Mouse (Mus musculus): Measurements from ENCODE around the gene Traf5.

The Traf5 gene

DNA sequence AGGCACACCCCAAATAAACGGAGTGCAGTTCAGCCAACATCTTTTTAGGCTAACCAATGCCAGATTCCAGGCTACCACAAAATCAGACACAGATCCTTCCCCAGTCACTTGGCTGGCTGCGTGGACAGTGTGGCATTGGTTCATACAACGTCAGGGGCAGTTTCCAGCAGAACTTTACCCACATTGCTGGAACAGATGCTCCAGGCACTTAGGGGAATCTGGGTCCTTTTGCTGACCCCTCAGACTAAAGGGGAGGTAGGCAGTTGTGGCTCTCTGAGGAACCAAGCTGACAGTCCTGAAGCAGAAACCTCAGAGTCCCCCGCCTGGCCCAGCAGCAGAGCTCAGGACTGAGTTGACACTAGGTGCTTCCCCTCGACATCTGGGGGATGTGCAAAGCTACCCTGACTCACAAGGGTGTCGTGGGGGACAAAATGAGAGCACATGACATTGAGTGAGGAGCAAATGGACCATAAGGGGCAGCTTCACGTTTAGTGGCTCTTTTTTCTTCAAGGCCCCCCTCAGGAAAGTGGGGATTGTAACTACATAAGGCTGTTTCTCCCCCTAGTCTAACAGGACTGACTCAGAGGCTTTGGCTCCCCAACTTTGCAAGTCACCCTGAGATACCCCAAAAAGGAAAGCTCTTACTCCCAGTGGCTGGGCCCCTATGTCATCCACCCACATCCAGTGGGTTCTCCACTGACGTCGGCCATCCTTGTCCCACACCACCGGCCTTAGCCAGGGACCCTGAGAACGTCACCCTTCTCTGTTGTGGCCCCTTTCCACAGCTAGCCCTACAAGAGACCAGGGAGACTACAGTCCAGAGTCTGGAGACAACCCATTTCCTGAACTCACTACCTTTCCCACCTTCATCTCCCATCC, 1.4 kb downstream of the Traf5 start:
- DNase-seq, result no peak

DNA sequence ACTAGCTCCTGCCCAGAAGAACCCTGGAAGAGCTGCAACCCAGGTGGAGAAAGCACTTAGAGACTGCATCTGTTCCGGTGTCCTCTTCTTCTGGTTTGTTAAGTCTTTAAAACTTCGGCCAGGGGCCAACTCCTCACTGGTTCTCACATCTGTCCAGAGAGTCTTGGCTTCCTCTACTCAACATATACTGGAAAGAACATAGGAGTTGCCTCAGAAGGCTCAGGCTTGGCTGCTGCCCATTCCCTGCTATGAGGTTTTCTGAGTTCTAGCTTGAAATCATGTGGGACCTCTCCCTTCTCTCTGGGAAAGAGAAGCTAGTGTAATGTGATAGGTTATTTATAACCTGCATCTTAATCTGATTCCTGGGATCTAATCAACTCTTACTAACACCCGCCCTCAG, 2.1 kb downstream of the Traf5 start:
- no peak for DNase-seq

DNA sequence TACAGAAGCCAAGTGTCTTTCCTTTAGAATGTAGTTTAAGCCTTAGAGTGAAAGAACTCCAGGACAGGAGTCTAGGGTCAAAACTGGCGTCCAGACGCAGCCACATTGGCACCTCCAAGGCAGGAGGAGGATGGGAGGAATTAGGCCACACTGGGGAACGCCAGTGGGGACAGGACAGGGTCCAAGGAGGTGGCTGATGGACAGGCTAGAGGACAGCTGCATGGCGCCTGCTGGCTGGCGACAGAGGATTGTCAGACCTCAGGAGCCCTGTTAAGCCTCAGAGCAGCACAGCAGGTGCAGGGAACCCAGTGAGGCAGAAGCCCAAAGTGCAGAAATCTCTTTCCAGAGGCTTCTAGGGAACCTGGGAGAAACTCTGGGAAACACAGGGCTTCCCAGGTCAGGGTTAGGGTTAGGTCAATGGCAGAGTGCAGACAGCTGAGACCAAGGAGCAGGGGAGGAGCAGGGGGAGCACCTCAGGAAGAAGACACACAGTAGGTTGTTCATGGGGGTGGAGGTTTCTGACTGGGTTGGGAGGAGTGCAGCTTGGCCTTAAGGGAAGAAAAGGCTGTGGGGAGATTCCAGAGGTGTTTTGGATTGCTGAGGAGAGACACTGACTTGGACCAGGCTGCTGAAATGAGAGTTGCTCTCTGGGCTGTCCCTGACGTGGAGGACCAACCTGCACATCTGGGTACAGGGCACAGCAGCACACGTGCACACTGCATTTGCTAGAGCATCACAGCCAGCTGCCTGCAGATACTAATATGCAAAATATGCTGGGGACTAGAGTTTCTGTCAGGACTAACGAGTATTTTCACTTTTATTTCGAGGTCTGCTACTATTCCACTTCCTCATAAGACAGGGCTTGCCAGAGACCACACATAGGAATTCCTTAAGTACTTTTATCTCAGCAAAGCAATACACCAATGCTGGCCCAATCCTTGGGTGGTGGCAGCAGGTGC, 2.9 kb downstream of the Traf5 start:
- DNase-seq, result no peak

DNA sequence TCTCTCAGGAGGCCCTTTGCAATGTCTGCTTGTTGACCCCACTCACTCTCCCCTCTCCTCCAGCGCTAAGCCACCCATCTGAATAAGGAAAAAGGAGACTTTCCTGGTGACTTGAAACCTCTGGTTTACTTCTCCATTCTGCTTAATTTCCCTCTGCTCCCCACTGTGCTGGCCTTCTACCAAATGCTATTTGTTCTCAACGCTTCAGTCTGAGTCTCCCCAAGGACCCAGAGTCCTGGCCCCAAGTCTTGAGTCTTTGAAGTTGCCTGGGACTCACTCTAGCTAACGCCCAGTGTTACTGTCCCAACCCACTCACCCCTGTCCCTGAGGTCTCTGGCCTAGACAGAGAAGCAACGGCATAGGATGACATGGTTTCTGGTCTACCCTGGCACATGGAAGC, 4.3 kb downstream of the Traf5 start:
- DNase-seq, result no peak

DNA sequence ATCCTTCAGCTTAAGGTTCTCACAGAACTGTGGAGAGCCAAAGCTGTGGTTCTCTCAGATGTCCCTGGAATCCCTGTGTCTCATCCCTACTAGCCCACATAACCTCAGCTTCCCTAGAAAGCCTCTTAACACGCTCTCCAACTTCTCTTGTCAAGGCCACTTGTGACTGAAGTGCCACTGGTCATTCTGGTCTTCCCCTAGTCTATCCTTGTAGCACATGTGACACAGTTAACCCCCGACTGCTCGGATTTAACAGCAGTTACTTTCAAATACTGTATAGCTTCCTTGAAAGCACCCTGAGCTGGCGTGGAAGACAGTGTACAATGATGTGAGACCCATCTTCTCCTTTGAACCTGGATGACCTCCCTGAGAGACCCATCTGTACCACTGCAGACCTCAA, 5.3 kb downstream of the Traf5 start:
- peak; percentile 77 for DNase-seq

DNA sequence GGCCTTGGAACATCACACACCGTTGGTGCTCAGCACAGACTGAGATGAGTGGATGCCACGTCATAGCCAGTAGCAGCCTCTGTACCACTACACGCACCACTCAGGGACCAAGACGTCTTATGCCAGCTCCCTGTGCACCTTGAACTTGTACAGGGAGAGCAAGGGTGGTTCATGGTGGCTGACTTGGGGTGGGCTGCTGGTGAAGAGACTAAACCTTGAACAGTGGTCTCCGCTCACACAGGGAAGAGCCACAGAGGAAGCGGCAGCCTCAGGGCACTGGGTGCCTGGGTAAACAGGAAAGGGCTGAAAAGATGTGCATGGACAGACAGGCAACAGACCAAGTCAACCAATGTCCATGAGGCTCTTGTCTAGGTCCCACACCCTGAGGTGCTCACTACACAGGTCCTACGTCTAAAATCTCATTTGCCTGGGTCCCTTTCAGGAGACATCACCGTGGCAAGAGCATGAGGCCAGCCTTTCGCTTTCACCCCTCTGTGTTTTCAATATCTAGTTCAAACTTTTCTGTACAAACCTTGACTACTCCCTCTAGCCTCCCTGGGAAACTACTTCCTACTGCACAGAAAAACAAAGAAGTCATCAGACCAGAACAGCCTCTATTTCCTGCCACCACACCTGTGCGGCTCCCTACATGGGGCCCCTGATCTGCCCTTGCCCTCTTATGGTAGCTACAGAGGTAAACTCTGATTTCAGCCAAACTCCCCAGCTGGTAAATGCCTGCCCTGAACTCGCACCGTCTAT, 5.9 kb downstream of the Traf5 start:
- no peak for DNase-seq

DNA sequence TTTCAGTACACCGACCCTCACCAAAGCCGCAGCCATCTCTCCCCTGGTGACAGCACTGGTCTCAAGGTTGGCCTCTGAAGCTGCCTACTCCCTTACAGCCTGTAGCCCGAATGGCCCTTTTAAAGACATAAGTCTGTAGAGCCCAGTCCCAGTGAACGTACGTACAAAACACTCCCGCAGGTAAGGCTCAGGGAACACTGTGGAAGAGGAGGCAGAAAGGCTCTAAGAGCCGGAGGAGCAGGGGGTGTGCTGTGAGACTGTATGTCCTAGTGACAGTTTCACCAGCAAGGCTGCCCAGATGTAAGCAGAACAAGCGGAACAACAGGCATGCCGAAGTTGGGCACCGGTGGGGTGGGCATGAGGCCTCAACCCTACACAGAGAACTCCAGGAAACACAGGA, 7.1 kb downstream of the Traf5 start:
- DNase-seq, result no peak

DNA sequence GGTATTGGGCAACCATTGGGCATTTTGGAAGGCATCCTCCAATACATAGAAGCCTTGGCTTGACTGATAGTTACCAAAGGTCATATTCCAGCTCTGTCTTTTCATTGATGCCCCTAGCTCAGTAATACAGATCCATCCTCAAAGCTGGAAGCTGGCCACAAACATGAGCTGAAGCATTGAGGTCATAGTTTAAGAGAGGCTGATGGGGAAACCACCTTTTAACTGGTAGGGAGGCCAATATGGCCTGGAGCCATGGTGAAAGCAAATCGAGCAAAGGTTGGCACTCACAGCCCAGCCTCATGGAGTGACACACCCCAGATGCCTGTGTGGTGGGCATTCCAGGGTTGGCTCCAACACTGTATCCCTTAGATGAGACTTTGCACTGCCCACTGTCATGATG, 9.7 kb downstream of the Traf5 start:
- no peak for DNase-seq

DNA sequence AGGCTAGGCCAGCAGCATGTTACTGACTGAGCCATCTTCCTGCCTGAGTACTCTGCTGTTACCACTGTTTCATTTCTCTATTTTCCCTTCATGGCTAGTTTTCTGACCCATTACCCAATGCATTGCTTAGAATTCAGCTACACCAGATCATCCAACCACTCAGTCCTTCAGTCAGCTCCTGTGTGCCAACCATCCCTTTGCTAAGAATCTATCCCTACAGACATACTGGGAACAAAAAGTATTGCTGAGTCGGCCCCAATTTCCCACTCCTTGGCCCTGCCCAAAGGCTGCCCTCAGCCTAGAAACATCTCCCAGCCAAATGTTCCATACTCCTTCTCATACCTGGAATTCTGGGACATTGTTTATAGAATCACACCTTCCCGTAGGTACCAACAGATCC, 11.2 kb downstream of the Traf5 start:
- no peak for DNase-seq

DNA sequence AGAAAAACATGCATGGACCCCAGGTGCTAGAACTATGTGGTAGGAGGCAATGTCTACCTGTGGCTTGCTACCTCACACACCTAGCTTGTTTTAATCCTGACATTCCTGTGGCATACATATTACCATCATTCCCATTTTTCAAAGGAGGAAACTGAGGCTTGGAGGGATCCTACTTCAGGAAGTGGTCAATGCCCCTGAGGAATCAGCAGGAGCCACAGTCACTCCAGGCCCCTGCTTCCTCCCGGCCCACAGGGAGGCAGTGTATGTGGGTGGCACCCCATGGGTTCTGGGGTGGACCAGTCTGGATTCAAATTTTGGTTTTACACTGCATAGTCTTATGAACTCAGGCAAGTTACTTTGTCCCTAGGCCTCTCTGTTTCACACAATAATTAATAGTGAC, 13.2 kb downstream of the Traf5 start:
- no peak for DNase-seq

DNA sequence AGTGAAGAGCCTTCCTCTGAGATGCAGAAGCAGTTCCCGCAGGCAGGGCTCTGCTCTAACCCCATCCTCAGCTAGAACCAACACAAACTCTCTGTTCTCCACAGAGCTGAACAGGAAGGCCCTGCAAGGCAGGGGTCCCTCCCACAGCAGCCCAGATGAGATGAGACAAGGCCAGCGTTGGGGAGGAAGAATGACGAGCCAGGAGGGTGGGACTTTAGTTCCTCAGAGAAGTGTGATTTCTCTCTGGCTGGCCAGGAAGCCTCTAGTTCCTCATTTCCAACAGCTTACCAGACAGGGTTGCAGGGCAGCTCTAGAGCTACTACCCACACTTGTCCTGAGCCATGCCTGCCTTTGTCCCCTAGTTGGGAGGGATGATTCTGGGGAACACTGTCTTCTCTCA, 14.0 kb downstream of the Traf5 start:
- peak; percentile 90 for DNase-seq

DNA sequence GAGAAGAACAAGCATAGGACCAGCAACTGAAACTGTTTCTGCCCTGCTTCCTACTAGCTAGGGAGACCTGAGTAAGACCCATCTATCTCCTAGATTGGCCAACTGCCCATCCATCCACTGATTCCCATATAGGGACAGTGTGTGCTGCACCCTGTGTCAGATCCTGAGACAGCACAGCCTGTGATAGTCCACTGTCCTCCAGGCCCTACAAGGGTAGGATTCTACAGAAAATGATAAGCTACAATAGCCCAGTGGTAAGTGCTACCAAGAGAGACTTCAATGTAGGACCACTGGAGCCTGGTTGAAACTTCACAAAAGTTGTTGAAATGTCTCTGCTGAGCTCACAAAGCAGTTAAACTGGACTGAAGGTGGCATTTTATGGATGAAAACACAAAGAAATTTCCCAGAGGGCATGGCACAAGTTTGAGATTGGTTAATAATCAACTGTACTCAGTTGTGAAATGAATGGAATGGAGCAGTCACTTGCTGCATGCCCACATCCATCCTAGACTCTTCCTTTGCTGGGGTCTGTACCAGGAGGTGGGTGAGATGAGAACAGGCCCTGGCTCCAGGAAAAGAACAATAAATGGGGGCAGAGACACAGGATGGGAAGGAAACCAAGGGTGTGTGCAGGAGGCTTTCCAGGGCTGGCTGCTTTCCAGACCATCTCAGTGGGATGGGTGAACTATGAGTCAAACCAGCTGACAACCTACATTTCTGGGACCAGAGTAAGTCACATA, 15.4 kb downstream of the Traf5 start:
- DNase-seq, result peak; percentile 79

DNA sequence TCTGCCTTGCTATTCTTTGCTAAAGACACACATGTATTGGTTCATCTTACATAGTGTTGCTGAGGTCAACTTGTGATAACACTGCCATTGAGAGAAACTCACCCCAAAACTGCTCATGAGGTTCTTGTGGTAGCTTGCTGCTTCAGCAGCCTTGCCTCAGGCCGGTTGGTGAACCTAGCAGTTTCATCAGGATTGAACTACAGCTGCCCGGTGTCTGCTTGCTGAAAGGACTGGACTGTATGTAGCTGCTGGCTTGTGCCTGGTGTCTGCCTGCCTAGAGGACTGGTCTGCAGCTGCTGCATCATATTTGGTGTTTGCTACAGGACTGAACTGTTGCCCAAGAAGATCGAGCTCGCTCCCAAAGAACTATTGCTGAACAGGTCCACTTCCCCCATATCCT, 16.3 kb downstream of the Traf5 start:
- no peak for DNase-seq

DNA sequence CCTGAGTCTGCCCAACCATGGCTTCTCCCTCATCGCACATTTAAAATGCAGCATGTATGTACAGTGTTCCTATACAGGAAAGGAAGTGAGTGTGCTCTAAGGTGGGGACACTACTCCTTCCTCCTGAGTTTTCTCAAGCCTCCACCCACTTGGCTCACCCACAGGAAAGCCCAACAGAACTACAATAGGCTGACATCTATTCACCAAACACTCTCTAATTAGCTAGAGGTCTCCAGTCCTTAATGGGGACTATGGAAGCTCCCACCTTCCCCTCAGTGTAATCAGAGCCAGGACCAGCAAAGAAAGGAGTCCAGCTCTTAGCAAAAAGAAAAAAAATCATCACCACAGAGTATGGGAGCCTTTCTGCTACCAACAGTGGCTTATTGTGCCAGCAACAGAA, 17.5 kb downstream of the Traf5 start:
- DNase-seq, result peak; percentile 52

DNA sequence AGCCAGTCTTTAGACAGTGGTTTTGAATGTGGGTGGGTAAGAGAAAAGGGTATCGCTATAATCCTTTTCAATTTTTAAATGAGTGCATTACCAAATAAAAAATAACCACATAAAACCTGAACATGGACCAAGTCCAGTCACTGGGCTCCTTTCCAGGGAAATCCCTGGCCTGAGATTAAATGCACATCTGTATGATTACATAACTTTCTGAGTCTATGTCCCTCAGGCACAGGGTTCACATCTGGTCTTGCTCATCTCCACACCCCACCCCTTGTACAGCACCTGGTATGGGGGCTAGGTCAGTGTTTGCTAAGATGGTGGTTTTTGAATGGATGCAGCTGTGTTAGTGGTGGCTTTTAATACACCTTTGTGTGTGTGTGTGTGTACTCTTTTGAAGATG, 19.9 kb downstream of the Traf5 start:
- DNase-seq, result no peak

DNA sequence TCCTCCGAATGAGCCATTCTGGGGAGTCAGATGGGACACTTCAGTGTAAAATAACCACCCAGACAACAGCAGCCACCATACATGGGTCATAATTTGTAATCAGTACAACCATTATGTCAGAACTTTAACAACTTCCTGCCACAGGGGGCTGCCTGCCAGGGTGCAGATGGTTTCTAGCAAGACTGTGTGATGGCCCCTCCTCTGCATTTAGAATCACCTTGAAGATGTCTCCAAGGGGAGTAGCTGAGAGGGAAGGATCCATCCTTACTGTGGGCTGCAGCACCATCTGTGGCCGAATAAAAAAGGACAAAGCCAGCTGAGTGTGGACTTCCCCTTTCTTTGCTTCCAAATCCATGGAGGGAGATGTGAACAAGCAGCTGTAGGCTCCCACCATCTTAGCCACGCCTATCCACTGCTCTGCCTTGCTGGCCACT, 21.7 kb downstream of the Traf5 start:
- no peak for DNase-seq

DNA sequence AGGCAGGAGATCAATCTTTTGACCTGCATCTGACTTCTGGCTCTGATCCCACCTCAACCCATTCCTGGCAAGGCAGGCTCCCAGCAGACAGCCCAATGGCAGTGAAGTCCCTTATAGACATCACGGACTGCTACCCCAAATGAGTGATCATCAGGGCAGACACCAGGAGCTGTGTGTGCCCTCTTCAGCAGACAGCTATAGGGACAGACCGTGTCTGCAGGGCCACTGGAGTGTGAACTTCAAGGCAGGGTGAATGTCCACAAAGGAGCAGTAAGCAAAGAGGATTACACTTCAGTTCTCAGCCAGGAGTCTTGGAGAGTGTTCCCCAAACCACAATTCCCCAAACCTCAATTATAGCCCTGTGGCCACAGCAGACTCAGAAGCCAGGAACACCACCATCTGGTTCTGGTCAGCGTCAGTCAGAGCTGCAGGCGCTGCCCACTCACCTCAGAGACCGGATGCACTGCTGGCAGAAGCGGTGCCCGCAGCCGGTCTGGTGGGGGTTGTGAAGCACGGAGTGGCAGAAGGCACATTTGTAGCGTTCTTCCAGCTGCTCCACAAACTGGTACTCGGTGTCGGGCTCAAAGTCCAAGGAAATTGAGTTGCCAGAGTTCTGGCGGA, 22.3 kb downstream of the Traf5 start:
- peak; percentile 56 for DNase-seq

DNA sequence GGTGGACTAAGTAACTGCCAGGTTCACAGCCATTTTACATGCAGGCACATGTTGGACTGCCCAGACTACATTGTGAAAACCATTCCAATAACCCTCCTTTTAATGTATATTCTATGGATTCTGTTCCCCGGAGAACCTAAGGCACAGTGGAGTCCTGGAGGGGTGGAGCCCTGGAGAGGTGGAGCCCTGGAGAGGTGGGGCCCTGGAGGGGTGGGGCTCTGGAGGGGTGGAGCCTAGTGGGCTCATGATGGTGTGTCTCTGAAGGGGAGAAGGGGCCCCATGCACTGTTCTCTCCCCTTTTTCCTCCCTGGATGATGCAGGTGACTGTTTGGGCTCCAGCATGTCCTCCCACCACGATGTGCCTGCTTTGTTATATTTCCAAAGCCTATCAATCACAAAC, 24.2 kb downstream of the Traf5 start:
- no peak for DNase-seq

DNA sequence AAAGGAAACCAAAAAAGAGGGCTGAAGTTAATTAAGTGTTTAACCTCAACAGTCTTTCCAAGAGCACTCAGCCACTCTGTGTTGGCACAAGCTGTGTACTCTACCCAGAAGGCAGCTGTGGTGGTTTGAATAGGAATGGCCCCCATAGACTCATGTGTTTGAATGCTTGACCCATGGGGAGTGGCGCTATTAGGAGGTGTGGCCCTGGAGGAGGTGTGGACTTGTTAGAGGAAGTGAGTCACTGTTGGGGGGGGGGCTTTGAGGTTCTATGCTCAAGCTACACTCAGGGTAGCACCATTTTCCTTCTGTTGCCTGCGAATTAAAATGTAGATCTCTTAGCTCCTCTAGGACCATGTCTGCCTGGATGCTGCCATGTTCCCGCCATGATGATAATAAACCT, 25.4 kb downstream of the Traf5 start:
- no peak for DNase-seq

DNA sequence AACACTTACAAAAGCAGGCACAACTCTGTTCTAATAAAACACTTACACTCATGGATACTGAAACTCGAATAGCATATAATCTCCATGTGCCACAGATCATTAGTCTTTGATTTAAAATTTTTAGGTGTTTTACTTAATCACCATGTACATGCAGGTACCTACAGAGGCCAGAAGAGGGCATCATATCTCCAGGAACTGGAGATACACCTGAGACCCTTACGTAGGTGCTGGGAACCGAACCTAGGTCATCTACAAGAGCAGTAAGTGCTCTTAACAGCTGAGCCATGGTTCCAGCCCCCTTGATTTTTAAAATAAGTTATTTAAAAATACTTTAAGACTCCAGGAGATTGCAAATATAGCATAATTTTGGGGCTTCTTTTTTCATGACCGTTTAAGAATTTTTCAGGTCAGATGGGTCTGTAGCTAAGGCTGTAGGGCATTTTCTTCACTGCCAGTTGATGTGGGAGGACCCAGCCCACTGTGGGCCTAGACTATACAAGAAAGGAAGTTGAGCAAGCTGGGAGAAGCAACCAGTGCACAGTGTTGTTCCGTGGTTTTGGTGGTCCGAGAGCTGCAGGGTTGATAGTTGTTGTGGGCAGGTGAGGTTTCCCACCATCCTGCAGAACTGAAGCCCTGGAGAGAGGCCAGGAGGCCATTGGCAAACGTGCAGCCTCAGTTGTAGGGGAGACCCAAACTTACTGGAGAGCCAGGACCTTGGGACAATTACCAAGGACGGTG, 29.0 kb downstream of the Traf5 start:
- no peak for DNase-seq

DNA sequence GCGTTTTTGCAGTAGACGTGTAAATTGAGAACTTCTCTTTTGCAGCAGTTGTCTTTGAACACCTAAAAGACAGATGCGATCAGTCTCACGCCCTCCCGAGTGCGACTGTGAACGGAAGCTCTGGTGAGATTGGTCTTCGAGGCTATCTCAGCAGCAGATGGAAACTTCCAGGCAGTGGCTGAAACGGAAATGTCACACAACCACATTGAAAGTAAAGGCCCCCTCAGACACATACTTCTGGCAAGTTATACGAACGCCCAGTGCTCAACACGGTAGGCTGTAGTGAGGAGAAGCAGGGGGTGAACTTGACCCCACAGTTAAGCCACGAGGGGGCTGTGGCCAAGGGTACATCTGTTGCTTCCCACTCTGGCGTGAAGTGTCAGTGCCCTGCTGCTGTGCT, 29.7 kb downstream of the Traf5 start:
- no peak for DNase-seq

All from lung, postnatal 36 days (tissue).